7 mouse cellular contexts compared by ENCODE assay signal in genomic region chr7:118705101-118705961, GRCm38 (mm10). TPM values are rescaled to one million over a fixed set of nuclear protein-coding genes. Genes with fewer than 3 reads are reported as not detected.
DNase-seq lines count a peak whose midpoint lies in the region; ATAC-seq and TF ChIP-seq lines count a peak whose summit lies in the region.

Gde1 (minus strand) TSS chr7:118705778.

- H3K4me3 ChIP-seq in embryonic facial prominence, embryonic 12.5 days: peak within 1 kb of the TSS; percentile 75
- peak within 1 kb of the TSS; percentile 87 for H3K4me3 ChIP-seq in kidney, adult 2 months (ENCODE audit: insufficient read depth, low read depth, low read length)
- H3K4me3 ChIP-seq in limb, embryonic 12.5 days (replicated peaks): peak within 1 kb of the TSS; percentile 82
- H3K4me3 ChIP-seq in midbrain, embryonic 15.5 days: peak within 1 kb of the TSS; percentile 77
- peak within 1 kb of the TSS; percentile 68 for H3K4me3 ChIP-seq in spleen, adult 2 months (ENCODE audit: extremely low read depth, insufficient read depth, insufficient read length)

- no peak for TF ChIP-seq CTCF in kidney, adult 2 months (conservative IDR thresholded peaks at IDR 0.05; ENCODE audit: insufficient read depth, insufficient read length, low read depth, low read length)
- TF ChIP-seq CTCF in spleen, adult 2 months (IDR thresholded peaks at IDR 0.05; ENCODE audit: extremely low read depth, insufficient read depth, insufficient read length, insufficient replicate concordance): no peak

- peak; percentile 92 for ATAC-seq in embryonic facial prominence, embryonic 12.5 days (ENCODE audit: insufficient number of reproducible peaks, insufficient read depth, low FRiP score, low TSS enrichment)
- peak; percentile 94 for ATAC-seq in limb, embryonic 12.5 days (ENCODE audit: insufficient number of reproducible peaks, insufficient read depth, low FRiP score, low TSS enrichment, low read depth)
- ATAC-seq in midbrain, embryonic 15.5 days (replicated peaks): peak; percentile 95

- under 1% methylated on average over 66 of the region's 66 CpGs for WGBS in embryonic facial prominence, embryonic 12.5 days
- under 1% methylated on average over 66 of the region's 66 CpGs for WGBS in kidney, adult 2 months
- whole genome bisulfite sequencing in limb, embryonic 12.5 days: under 1% methylated on average over 66 of the region's 66 CpGs
- WGBS in midbrain, embryonic 15.5 days: under 1% methylated on average over 66 of the region's 66 CpGs
- WGBS in spleen, adult 2 months: under 1% methylated on average over 66 of the region's 66 CpGs

- no peaks in the 10 kb centered on the region for H3K27me3 ChIP-seq in embryonic facial prominence, embryonic 12.5 days
- H3K27me3 ChIP-seq in kidney, adult 2 months (replicated peaks; ENCODE audit: control insufficient read depth, insufficient read depth, low read length): no peaks in the 10 kb centered on the region
- no peaks in the 10 kb centered on the region for H3K27me3 ChIP-seq in limb, embryonic 12.5 days
- H3K27me3 ChIP-seq in midbrain, embryonic 15.5 days (replicated peaks): no peaks in the 10 kb centered on the region
- no peaks in the 10 kb centered on the region for H3K27me3 ChIP-seq in spleen, adult 2 months (ENCODE audit: control insufficient read depth, insufficient read depth, low read length)

- H3K9me3 ChIP-seq in embryonic facial prominence, embryonic 12.5 days: no peaks in the 10 kb centered on the region
- H3K9me3 ChIP-seq in limb, embryonic 12.5 days: no peaks in the 10 kb centered on the region
- no peaks in the 10 kb centered on the region for H3K9me3 ChIP-seq in midbrain, embryonic 15.5 days

- peak within 1 kb of the TSS; percentile 63 for H3K4me2 ChIP-seq in embryonic facial prominence, embryonic 12.5 days (replicated peaks)
- H3K4me2 ChIP-seq in limb, embryonic 12.5 days: peak within 1 kb of the TSS; percentile 59
- peak within 1 kb of the TSS; percentile 53 for H3K4me2 ChIP-seq in midbrain, embryonic 15.5 days

- no peak for TF ChIP-seq POLR2A in kidney, adult 2 months (IDR thresholded peaks at IDR 0.05; ENCODE audit: low read depth, low read length)
- peak; percentile 52 for TF ChIP-seq POLR2A in spleen, adult 2 months (IDR thresholded peaks at IDR 0.05; ENCODE audit: low read depth, low read length)

- H3K9ac ChIP-seq in embryonic facial prominence, embryonic 12.5 days: peak within 1 kb of the TSS; percentile 83
- H3K9ac ChIP-seq in limb, embryonic 12.5 days (replicated peaks): peak within 1 kb of the TSS; percentile 85
- peak within 1 kb of the TSS; percentile 87 for H3K9ac ChIP-seq in midbrain, embryonic 15.5 days

- H3K27ac ChIP-seq in embryonic facial prominence, embryonic 12.5 days: peak within 1 kb of the TSS; percentile 64; the same call in 1 of the 2 replicates
- H3K27ac ChIP-seq in kidney, adult 2 months (ENCODE audit: insufficient read depth, low read depth, low read length): peak within 1 kb of the TSS; percentile 84
- H3K27ac ChIP-seq in limb, embryonic 12.5 days: peak within 1 kb of the TSS; percentile 79
- peak within 1 kb of the TSS; percentile 93 for H3K27ac ChIP-seq in midbrain, embryonic 15.5 days
- H3K27ac ChIP-seq in spleen, adult 2 months (ENCODE audit: insufficient read depth, low read length): peak within 1 kb of the TSS; percentile 76

- H3K4me1 ChIP-seq in embryonic facial prominence, embryonic 12.5 days: peaks cover 14% of the 10 kb centered on the region
- H3K4me1 ChIP-seq in kidney, adult 2 months (ENCODE audit: control insufficient read depth, insufficient read depth, low read length): peaks cover 11% of the 10 kb centered on the region; the same call in 1 of the 2 replicates
- H3K4me1 ChIP-seq in limb, embryonic 12.5 days (replicated peaks): peaks cover 16% of the 10 kb centered on the region
- H3K4me1 ChIP-seq in midbrain, embryonic 15.5 days: peaks cover 28% of the 10 kb centered on the region
- peaks cover 5% of the 10 kb centered on the region; the same call in 1 of the 2 replicates for H3K4me1 ChIP-seq in spleen, adult 2 months (ENCODE audit: control insufficient read depth, insufficient read depth, insufficient read length)

- DNase-seq in adrenal gland, postnatal 25 days: peak; percentile 92
- DNase-seq in heart, adult 18-20 months: peak; percentile 92 to 95
- DNase-seq in kidney, adult 2 months: peak; percentile 98
- DNase-seq in spleen, adult 2 months (ENCODE audit: low read depth in 1 of 2, low spot score in 2 of 2): peak; percentile 64 to 93

- no peaks in the 10 kb centered on the region for H3K36me3 ChIP-seq in embryonic facial prominence, embryonic 12.5 days
- H3K36me3 ChIP-seq in kidney, adult 2 months (ENCODE audit: control insufficient read depth, insufficient read depth, low read length): no peaks in the 10 kb centered on the region
- peaks cover 4% of the 10 kb centered on the region; the same call in 1 of the 2 replicates for H3K36me3 ChIP-seq in limb, embryonic 12.5 days
- H3K36me3 ChIP-seq in midbrain, embryonic 15.5 days (replicated peaks): no peaks in the 10 kb centered on the region
- H3K36me3 ChIP-seq in spleen, adult 2 months (ENCODE audit: control insufficient read depth, insufficient read depth, low read length): no peaks in the 10 kb centered on the region

RNA-seq across cellular contexts. Expression of gene Gde1, which starts in this region (rescaled TPM):
- 99.1 and 107 TPM in 2 replicates for total RNA-seq in adrenal gland, postnatal 25 days (2021)
- 79.3 and 80.6 TPM in 2 replicates for polyA plus RNA-seq in embryonic facial prominence, embryonic 12.5 days (2016; fragmentation: Nextera tagmentation; extraction: Ambion mirVana)
- total RNA-seq in heart, adult 18-20 months (2021): 10 to 100 TPM; 32.3 to 37.5 TPM
- 172 and 193 TPM in 2 replicates for polyA plus RNA-seq in kidney, adult 2 months (2012; rRNA removed)
- polyA plus RNA-seq in limb, embryonic 12.5 days (2016; fragmentation: Nextera tagmentation; extraction: Ambion mirVana): 67.7 and 72.7 TPM in 2 replicates
- 186 and 194 TPM in 2 replicates for polyA plus RNA-seq in midbrain, embryonic 15.5 days (2015; fragmentation: Nextera tagmentation; extraction: Ambion mirVana)
- 43.8 and 96.5 TPM in 2 replicates for polyA plus RNA-seq in spleen, adult 2 months (2012; rRNA removed)

Comparison
In these comparisons a context has a peak if more than half of its experiments do, and no peak if none do; other contexts are left out.
1. Peak in every context shown above with its lines: DNase-seq, ATAC-seq, H3K4me3 ChIP-seq and H3K27ac ChIP-seq.